Mouse (Mus musculus): ENCODE results near the gene Krt7.

DNA sequence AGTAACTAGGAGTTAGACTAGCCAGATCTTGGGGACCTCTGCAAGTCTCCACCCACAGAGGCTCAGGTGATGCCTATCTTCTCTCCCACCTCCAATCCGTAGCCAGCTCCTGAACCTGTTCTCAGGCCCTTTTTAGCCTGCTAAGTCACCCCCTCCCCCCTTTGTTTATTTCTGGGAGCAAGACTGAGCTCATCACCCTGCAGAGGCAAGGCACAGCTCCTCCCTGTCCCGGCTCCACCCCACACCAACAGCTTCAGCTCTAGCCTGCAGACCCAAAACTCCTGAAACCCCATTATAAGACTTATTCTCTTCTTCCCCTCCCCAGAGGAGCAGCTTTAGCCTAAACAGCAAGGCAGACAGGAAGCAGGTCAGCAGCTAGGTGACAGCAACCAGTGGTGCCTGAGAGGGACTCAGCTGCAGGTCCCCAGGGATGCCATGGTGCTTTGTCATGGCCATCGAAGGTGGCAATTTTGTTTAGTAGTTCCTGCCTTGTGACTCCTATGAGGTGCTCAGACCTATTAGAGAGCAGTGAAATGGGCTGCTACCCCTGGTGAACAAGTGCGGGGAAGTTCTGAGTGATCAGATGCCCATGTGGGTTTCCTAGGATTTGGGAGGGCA is 48.3 kb upstream of the Krt7 start:
- TF ChIP-seq CTCF (IDR thresholded peaks at IDR 0.05; ENCODE audit: low read depth) (no peak), EP300 (IDR thresholded peaks at IDR 0.05; ENCODE audit: low read depth) (no peak)
